ENCODE assay signal across 13 mouse cellular contexts in genomic region chr14:13651541-13652298, GRCm38 (mm10). TPM values are rescaled to one million over a fixed set of nuclear protein-coding genes. Genes with fewer than 3 reads are reported as not detected.
DNase-seq lines count a peak whose midpoint lies in the region; ATAC-seq lines count a peak whose summit lies in the region.
"Had no signal": no experiment of that assay in that cellular context is flagged by ENCODE, and none has a peak within 500 bp of the region (broad histone marks: within the 10 kb centered on the region; RNA-seq: fewer than 3 reads in every experiment).

No protein-coding gene starts in this region.

- no peaks in the 10 kb centered on the region for H3K36me3 ChIP-seq in forebrain, embryonic 12.5 days (replicated peaks)
- no peaks in the 10 kb centered on the region for H3K36me3 ChIP-seq in hindbrain, embryonic 15.5 days
- no peaks in the 10 kb centered on the region for H3K36me3 ChIP-seq in neural tube, embryonic 15.5 days
- H3K36me3 ChIP-seq: heart, embryonic 13.5 days; liver, embryonic 15.5 days had no signal

- peak; percentile 19 for DNase-seq in layer of hippocampus, adult 9-11 months
- no peak for DNase-seq in layer of hippocampus, postnatal 25 days (ENCODE audit: extremely low spot score in 1 of 2, low spot score in 1 of 2)
- DNase-seq in urinary bladder, postnatal 10 days (ENCODE audit: low spot score): no peak
- no peak for DNase-seq in gastrocnemius, postnatal 10 days
- DNase-seq: kidney, adult 2 months had no signal

- no peak overlapping the region for H3K9ac ChIP-seq in forebrain, embryonic 12.5 days
- H3K9ac ChIP-seq in hindbrain, embryonic 15.5 days: no peak overlapping the region
- H3K9ac ChIP-seq in neural tube, embryonic 15.5 days (replicated peaks): no peak overlapping the region
- H3K9ac ChIP-seq: heart, embryonic 13.5 days; liver, embryonic 15.5 days had no signal

- H3K9me3 ChIP-seq in forebrain, embryonic 12.5 days: no peaks in the 10 kb centered on the region
- no peaks in the 10 kb centered on the region for H3K9me3 ChIP-seq in hindbrain, embryonic 15.5 days
- H3K9me3 ChIP-seq in neural tube, embryonic 15.5 days (replicated peaks): no peaks in the 10 kb centered on the region
- H3K9me3 ChIP-seq: heart, embryonic 13.5 days; liver, embryonic 15.5 days had no signal

- no peak overlapping the region for H3K4me3 ChIP-seq in forebrain, embryonic 12.5 days (replicated peaks)
- H3K4me3 ChIP-seq in hindbrain, embryonic 15.5 days: no peak overlapping the region
- no peak overlapping the region for H3K4me3 ChIP-seq in neural tube, embryonic 15.5 days (replicated peaks)
- H3K4me3 ChIP-seq: heart, embryonic 13.5 days; liver, embryonic 15.5 days had no signal

- 33% methylated on average over 2 of the region's 2 CpGs for WGBS in forebrain, embryonic 12.5 days
- 22% methylated on average over 2 of the region's 2 CpGs for WGBS in hindbrain, embryonic 15.5 days
- 42% methylated on average over 2 of the region's 2 CpGs for WGBS in neural tube, embryonic 15.5 days

- no peak overlapping the region for H3K4me2 ChIP-seq in forebrain, embryonic 12.5 days
- H3K4me2 ChIP-seq in hindbrain, embryonic 15.5 days: no peak overlapping the region
- H3K4me2 ChIP-seq in neural tube, embryonic 15.5 days: no peak overlapping the region
- H3K4me2 ChIP-seq: heart, embryonic 13.5 days; liver, embryonic 15.5 days had no signal

- no peaks in the 10 kb centered on the region for H3K27me3 ChIP-seq in forebrain, embryonic 12.5 days
- H3K27me3 ChIP-seq in hindbrain, embryonic 15.5 days: no peaks in the 10 kb centered on the region
- no peaks in the 10 kb centered on the region for H3K27me3 ChIP-seq in neural tube, embryonic 15.5 days (replicated peaks)
- H3K27me3 ChIP-seq: CH12.LX; heart, embryonic 13.5 days; liver, embryonic 15.5 days had no signal

- H3K4me1 ChIP-seq in forebrain, embryonic 12.5 days: peaks cover 13% of the 10 kb centered on the region
- 0 out of 2 replicates have a peak, but pooled peaks cover 10% of the 10 kb centered on the region for H3K4me1 ChIP-seq in hindbrain, embryonic 15.5 days (replicated peaks)
- H3K4me1 ChIP-seq in neural tube, embryonic 15.5 days: 0 out of 2 replicates have a peak, but pooled peaks cover 3% of the 10 kb centered on the region
- H3K4me1 ChIP-seq: heart, embryonic 13.5 days; liver, embryonic 15.5 days had no signal

- peak overlapping the region; percentile 50; the same call in 1 of the 2 replicates for H3K27ac ChIP-seq in forebrain, embryonic 12.5 days
- H3K27ac ChIP-seq in hindbrain, embryonic 15.5 days (replicated peaks): peak overlapping the region; percentile 34; the same call in 1 of the 2 replicates
- peak overlapping the region; percentile 18; the same call in 1 of the 2 replicates for H3K27ac ChIP-seq in neural tube, embryonic 15.5 days (replicated peaks)
- H3K27ac ChIP-seq: heart, embryonic 13.5 days; liver, embryonic 15.5 days had no signal

- peak; percentile 94 for ATAC-seq in forebrain, embryonic 12.5 days (ENCODE audit: low FRiP score)
- peak; percentile 88 for ATAC-seq in hindbrain, embryonic 15.5 days (ENCODE audit: low FRiP score, low read depth)
- ATAC-seq in neural tube, embryonic 15.5 days (ENCODE audit: low FRiP score): peak; percentile 82

RNA-seq across cellular contexts. Expression of gene Sntn, which starts 19.0 kb away (rescaled TPM):
- total RNA-seq in layer of hippocampus, postnatal 25 days (2021): under 1 TPM in 1 of 2 experiments, not detected in 1; 0.30 TPM
- polyA plus RNA-seq in forebrain, embryonic 12.5 days (2016; fragmentation: Nextera tagmentation; extraction: Ambion mirVana): not detected in 2 replicates
- not detected in 2 replicates for polyA plus RNA-seq in hindbrain, embryonic 15.5 days (2015; fragmentation: Nextera tagmentation; extraction: Ambion mirVana)
- not detected in 2 replicates for polyA plus RNA-seq in neural tube, embryonic 15.5 days (2015; fragmentation: Nextera tagmentation; extraction: Ambion mirVana)
- total RNA-seq in gastrocnemius, postnatal 10 days (2021): not detected
- total RNA-seq: CH12.LX; megakaryocyte, adult 5-6 weeks had no signal
- polyA plus RNA-seq: heart, embryonic 13.5 days; kidney, adult 2 months; liver, embryonic 15.5 days; stomach, embryonic 14.5 days had no signal
